Mouse (Mus musculus) heart, postnatal 0 days (tissue): ENCODE measurements around the gene Fam135a.

ENCODE experiments used
- CTCF ChIP-seq: IDR thresholded peaks from 2 replicates; pipeline ENCODE4 v1.5.1; 2016; ENCODE audit warnings: antibody characterized with exemption, control low read depth, low read depth
- EP300 ChIP-seq: IDR thresholded peaks from 2 replicates; pipeline ENCODE4 v1.6.1; 2016; ENCODE audit warnings: antibody characterized with exemption, low read depth

DNA sequence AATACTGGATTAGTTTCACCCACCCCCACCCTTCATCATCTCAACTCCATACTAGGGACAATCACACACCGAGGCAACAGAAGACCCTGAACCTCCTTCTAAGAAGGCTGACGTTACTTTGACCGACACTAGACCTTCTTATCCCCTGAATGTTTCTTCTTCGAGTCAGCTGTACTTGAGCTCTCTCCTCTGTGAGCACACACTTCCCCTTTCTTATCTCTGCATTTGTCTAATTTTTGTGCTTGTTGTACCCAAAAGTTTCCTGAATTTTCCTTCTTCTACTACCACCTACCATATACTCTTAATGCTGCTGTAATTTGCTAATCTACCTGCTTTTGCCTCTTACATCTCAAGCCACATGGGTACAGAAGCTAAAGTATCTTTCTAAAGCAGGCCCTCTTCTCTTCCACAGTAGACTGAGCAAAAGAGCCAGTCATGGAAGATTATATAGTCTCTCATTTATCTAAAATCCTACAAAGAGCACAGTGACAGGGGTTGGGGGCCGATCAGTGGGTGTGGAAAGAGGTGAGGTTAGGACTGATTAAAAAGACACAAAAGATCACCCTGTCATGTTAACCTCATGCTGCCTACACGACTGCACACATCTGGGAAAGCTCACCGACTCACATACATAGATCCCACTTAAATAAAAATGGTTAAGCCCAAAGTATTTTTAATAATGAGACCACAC lies 101.9 kb downstream of the Fam135a start:
- no peak for TF ChIP-seq CTCF
- no peak for TF ChIP-seq EP300
